Mouse (Mus musculus) myocyte (in vitro differentiated cells): ENCODE data around the gene Cd276.

ENCODE experiments used
- CEBPB ChIP-seq: IDR thresholded peaks from 2 replicates; pipeline ENCODE4 v1.6.1; 2011; ENCODE audit warnings: mild to moderate bottlenecking, moderate library complexity; ENCODE audit not compliant: poor library complexity, insufficient read depth, severe bottlenecking
- E2F4 ChIP-seq: IDR thresholded peaks from one replicate; pipeline ENCODE4 v1.6.1; 2011; ENCODE audit warnings: mild to moderate bottlenecking, control low read depth, moderate library complexity; ENCODE audit not compliant: insufficient read depth
- MAX ChIP-seq: IDR thresholded peaks from one replicate; pipeline ENCODE4 v1.6.1; 2011; ENCODE audit warnings: low read depth, mild to moderate bottlenecking, control low read depth
- MYOG ChIP-seq, 3 experiments: IDR thresholded peaks; one replicate each; pipeline ENCODE4 v1.6.1; 2011; ENCODE audit warnings: control low read depth in 2 of 3, low read depth in 2 of 3, mild to moderate bottlenecking in 2 of 3; ENCODE audit not compliant: insufficient read length in 2 of 3, control insufficient read depth in 1 of 3, insufficient read depth in 1 of 3
- POLR2A ChIP-seq: IDR thresholded peaks from one replicate; pipeline ENCODE4 v1.6.1; 2011; ENCODE audit warnings: low read depth, mild to moderate bottlenecking, control low read depth, moderate library complexity; ENCODE audit not compliant: insufficient read length
- POLR2AphosphoS2 ChIP-seq: IDR thresholded peaks from one replicate; pipeline ENCODE4 v1.6.1; 2011; ENCODE audit warnings: low read depth, control low read depth; ENCODE audit not compliant: insufficient read length
- REST ChIP-seq: IDR thresholded peaks from one replicate; pipeline ENCODE4 v1.6.1; 2011; ENCODE audit warnings: mild to moderate bottlenecking, control low read depth, moderate library complexity; ENCODE audit not compliant: insufficient read depth, insufficient read length
- TCF12 ChIP-seq: IDR thresholded peaks from one replicate; pipeline ENCODE4 v1.6.1; 2011; ENCODE audit warnings: mild to moderate bottlenecking, control low read depth; ENCODE audit not compliant: poor library complexity, insufficient read depth, severe bottlenecking
- TCF3 ChIP-seq: IDR thresholded peaks from one replicate; pipeline ENCODE4 v1.6.1; 2011; ENCODE audit warnings: low read depth, control low read depth; ENCODE audit not compliant: insufficient read length
- USF1 ChIP-seq: IDR thresholded peaks from one replicate; pipeline ENCODE4 v1.6.1; 2011; ENCODE audit warnings: low read depth, mild to moderate bottlenecking, control low read depth, moderate library complexity

DNA sequence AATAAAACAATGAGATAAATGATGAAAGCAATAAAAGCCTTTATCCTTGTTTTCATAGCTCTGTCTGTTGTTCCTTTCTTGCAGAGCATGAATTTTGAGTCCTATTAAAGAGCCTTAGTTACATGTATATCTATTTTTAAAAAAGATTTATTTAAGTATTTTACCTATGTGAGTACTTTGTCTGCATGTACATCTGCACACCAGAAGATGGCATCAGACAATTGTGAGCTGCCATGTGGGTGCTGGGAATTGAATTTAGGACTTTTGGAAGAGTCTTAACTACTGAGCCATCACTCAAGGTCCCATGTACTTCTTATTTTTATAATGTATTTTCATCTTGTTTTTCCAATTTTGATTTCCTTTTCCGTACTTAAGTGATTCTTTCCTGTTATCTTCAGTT lies 40.1 kb upstream of the Cd276 start:
- TF ChIP-seq USF1 (no peak), CEBPB (no peak), POLR2A (no peak), E2F4 (no peak), MAX (no peak), TCF12 (no peak), POLR2AphosphoS2 (no peak), TCF3 (no peak), REST (no peak), MYOG (IDR thresholded peaks at IDR 0.05; ENCODE audit: control insufficient read depth in 1 of 3, insufficient read depth in 1 of 3, insufficient read length in 2 of 3, low read depth in 2 of 3) (no peak)
